Mouse (Mus musculus): Measurements from ENCODE around the gene Zfp410. TPM values are rescaled to one million over a fixed set of nuclear protein-coding genes. Genes with fewer than 3 reads are reported as not detected.

The Zfp410 gene
- total RNA-seq (2017): 47.0 and 51.8 TPM in 2 replicates

DNA sequence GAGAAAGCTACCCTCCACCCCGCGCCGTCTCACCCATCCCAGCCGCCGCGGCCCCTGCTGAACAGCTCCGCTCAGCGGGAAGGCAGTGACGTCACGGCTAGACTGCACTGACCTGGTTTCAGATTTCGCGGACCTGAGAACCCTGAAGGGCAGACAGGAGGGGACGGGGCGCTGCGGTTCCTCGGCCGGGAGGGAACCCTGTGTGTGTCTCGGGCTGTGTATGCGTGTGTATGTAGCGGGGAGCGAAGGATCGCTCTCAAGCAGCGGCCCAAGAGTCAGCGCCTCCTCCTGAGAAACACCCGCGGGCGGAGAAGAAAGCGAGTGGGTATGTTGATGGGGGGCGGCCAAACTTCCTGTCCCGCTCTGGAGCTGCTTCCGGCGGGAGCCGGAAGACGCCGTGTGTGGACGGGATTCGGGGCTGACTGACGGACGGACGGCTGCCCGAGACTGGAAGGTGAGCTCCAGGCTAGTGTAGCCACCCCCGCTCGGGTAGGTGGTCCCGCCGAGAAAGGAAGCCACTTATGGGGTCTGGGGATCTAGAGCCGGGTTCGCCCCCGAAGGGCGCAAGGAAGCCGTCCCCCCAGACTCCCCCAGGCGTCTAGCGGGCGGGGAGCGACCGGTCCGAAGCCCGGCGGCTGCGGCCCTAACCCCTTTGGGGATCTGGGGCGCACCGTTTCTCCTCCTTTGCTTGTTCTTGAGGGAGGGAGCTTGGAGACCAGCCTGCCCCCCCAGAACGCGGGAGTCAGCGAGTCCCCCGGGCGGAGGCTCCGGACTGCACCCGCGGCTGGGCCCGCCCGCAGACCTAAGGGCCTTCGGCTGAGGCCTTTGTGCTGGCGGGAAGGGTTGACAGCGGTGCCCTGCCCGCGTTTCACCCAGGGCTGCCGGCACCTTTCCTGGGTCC is at the start of gene Zfp410:
Gene Zfp410, plus strand, starts transcription at position 132 of the 901 bp plus-strand sequence.
- ATAC-seq (replicated peaks; ENCODE audit: low read depth, poor library complexity, severe bottlenecking): peak; percentile 91

DNA sequence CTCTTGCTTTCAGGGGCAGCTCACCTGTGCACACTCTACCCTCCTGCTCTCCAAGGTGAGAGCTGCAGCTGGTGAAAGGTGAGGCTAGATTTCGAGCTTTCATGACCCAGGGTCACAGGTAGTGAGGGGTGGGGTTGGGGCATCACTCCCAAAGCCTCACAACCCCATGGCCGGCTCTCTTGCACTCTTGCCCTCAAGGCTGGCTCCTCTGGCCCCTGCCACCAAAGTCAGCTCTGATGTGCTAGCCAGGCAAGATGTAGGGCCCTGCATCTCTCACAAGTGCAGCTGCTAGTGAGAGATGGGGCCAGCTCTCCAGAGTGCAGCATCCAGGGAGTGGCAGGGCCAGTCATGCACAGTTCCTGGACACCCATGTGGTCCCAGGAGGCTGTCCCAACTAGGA is 49.4 kb upstream of the Zfp410 start:
- no peak for ATAC-seq (replicated peaks; ENCODE audit: low read depth, poor library complexity, severe bottlenecking)

DNA sequence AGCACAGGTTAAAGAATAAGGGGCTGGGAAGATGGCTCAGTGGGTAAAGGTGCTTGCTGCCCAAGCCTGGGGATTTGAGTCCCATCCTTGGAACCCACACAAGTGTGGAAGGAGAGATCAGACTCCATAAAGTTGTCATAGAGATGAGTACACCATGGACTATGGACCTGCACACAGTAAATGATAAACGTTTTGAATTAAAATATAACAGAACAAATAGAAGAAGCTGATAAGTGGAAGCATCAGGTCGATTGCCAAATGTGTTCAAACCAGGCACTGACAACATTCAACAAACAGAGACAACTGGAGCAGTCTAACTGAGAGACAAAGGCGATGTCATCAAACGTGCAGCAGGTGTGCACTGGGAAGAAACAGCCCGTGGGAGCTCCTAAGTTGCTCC is 43.3 kb upstream of the Zfp410 start:
- no peak for ATAC-seq (replicated peaks; ENCODE audit: low read depth, poor library complexity, severe bottlenecking)

DNA sequence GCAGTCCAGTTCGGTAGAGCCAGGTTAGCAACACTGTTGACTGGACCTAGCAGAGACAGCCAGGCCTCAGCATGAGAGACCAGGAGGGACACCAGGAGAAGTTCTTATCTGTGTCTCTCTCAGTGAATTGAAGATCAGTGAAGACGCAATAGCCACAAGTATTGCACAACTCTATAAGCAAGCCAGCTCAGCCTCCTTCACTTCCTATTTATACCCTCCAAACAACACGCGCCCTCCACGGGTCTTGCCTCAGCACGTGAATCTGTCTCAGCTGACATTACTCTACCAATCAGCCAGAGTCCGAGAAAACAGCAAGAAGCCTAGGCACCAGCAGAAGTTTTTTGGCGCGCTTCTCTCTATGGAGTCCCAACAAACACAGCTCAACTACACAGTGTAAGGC is 41.4 kb upstream of the Zfp410 start:
- peak; percentile 98 for ATAC-seq (replicated peaks; ENCODE audit: low read depth, poor library complexity, severe bottlenecking)

DNA sequence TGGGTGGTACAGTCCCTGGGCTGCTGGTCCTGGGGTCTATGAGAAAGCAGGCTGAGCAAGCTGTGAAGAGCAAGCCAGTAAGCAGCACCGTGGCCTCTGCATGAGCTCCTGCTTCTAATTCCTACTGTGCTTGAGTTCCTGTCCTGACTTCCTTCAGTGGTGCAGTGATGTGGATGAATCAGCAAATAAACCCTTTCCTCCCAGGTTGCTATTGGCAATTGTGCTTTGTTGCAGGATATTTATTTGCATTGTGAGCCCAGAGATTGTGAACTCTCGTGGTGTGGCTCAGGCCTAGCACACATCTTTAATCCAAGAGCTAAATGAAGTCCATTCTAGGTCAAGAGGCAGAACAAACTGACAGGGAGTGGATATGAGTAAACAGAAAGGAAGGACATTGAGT is 40.4 kb upstream of the Zfp410 start:
- no peak for ATAC-seq (replicated peaks; ENCODE audit: low read depth, poor library complexity, severe bottlenecking)

DNA sequence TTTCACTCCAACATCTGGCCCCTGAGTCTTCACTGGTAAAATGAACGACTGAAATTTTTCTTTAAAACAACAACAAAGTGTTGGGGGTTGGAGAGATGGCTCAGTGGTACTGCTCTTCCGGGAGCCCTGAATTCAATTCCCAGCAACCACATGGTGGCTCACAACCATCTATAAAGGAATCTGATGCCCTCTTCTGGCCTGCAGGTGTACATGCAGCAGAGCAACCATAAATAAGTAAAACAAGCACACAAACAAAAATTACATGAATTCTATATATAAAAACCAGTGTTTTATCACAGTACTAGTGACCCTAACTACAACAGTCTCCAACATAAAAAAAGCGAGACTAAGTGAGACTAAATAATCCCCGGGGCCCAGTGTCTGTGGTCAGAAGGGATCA is 39.9 kb upstream of the Zfp410 start:
- no peak for ATAC-seq (replicated peaks; ENCODE audit: low read depth, poor library complexity, severe bottlenecking)

DNA sequence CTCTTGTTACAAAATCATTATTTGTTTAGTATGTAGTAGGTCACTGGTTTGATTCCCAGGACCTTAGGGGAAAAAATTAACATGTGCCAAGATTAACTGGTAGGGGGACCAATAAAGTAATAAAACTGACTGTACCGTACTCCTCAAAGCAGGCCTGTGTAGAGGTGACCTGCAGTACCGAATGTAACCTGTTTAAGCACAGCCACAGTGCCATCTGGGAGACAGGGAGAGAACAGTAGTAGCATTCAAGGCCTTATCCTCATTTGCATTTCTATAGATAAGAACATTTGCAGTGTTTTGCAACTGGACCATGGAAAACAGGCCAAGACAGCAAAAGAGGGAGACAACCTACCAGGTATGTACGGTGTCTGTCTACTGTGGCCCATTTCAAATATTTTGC is 38.8 kb upstream of the Zfp410 start:
- no peak for ATAC-seq (replicated peaks; ENCODE audit: low read depth, poor library complexity, severe bottlenecking)

DNA sequence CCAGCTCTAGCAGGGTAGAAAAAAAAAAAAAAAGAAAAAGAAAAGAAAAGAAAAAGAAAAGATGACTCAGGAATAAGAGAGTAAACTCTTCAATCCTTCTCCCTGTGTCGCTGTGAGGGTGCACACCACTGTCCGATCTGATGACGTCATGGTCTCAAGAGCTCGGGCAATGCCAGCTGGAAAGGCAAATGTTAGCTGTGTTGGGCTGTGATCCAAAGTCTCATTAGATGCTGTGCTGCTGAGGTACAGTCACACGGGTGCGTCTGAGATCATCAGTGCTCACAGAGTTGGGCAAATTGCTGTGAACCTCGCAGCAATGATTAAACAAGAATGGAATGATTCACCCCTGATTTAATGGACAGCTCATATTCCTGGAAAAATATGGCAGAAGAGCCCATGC is 37.8 kb upstream of the Zfp410 start:
- ATAC-seq (replicated peaks; ENCODE audit: low read depth, poor library complexity, severe bottlenecking): no peak

DNA sequence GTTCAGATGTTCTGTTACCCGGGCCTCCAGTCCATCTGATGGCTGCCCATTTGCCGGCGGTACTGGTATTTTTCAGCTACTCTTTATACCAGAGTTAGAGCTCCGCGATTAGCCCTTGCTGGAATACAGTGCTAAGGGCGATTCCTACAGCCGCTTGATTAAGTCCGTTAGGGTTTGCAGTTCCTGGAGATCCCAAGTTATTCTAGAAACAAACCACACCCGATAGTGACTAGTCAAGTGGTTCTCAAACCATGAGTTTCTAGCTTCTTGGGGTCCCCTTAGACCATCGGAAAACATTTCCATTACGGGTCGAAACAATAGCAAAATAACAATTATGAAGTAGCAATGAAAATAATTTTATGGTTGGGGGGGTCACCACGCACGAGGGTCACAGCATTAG is 32.3 kb upstream of the Zfp410 start:
- ATAC-seq (replicated peaks; ENCODE audit: low read depth, poor library complexity, severe bottlenecking): no peak

DNA sequence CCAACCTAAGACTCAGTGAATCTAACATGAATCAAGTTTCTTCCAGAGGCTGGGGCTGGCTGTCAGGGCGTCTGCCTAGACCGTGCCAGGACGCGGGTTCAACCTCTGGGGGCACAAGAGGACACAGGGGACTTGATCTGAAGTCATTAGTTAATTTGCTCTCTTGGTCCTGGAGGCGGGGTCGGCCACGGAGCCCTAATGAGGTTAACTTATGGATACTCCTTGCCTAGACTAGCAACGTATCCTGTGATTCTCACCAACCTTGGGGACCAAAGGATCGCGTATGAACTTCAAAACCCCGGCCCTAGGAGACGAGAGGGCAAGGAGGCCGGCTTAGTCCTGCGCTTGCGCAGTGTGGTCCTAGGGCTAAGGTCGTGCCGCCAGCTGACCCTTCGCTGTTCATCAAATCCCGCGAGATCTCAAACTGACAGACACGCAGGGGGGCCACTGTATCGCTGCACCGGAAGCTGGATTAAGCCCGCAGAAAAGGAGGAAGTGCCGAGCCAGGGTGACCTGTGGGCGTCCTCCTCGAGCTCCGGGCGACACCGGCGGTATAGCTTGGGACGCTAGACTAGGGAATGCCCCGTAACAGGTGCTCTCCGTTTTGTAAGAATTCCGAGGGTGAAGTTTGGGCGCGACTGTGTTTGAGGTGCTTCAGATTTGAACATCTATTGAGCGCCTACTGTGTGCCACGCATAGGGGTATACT is 31.6 kb upstream of the Zfp410 start, which contains the start of gene Ptgr2:
Gene Ptgr2, plus strand, starts transcription at position 348 of the 708 bp plus-strand sequence.
- peak; percentile 98 for ATAC-seq (replicated peaks; ENCODE audit: low read depth, poor library complexity, severe bottlenecking)

DNA sequence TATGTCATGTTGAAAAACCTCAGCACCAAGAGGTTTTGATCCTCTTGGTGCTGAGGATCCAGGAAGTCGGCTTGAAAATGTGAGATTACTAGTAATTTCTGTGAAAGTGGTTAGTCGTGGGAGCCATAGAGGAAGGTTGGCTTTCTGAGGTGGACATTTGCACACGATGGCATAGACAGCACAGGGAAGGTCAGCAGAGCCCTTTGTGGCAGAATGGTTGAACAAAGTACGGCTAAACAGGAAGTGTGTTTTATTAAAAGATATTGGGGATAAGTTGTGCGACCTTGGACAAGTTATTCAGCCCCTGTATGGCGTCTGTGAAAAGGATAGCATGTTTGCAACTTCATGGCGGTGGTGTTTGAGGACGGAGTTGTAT is 31.1 kb upstream of the Zfp410 start:
- ATAC-seq (replicated peaks; ENCODE audit: low read depth, poor library complexity, severe bottlenecking): peak; percentile 16

DNA sequence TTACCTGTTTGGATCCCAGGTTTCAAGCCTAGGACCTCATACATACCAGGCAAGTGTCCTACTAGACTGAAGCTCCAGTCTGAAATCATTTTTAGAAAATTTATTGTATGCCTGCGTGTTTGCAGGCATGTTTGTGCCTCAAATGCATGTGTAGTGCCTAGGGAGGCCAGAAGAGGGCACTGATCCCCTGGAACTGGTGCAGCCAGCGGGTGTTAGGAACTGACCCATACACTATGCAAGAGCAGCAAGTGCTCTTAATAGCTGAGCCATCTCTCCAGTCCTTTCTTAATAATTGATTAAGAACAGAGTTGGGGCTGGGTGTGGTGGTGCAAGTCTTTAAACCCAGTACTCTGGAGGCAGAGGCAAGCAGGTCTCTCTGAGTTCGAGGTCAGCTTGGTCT is 28.2 kb upstream of the Zfp410 start:
- no peak; the same call in 1 of the 2 replicates for ATAC-seq (replicated peaks; ENCODE audit: low read depth, poor library complexity, severe bottlenecking)

DNA sequence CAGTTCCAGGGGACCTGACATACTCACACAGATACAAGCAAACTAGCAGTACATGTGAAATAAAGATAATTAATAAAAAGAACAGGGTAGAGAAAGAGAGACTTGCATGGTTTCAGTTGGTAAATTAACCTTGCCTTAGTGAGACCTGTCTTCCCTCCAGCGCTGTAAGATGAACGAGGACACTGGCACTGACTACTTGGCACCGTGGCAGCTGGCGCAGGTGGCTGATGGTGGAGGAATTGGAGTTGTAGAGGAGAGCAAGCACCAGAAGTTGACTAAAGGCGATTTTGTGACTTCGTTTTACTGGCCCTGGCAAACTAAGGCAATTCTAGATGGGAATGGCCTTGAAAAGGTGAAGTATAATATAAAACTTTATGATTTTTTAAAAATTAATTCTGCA is 18.8 kb upstream of the Zfp410 start:
- no peak for ATAC-seq (replicated peaks; ENCODE audit: low read depth, poor library complexity, severe bottlenecking)

DNA sequence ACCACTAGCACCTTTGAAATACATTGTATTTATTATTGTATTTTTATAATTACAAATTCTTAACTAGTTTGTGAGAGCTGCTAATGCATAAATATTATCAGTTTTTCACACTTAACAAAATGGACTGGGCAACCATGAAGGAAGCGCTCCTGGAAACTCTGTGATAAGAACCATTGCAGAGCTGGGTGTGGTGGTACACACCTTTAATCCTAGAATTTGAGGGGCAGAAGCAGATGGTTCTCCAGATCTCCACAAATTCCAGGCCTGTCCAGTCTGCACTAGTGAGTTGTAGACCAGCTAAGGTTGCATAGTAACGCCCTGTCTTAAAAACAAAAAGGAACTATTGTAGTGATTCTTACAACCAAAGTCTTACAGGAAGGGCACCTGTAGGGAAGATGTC is 17.4 kb upstream of the Zfp410 start:
- no peak for ATAC-seq (replicated peaks; ENCODE audit: low read depth, poor library complexity, severe bottlenecking)

DNA sequence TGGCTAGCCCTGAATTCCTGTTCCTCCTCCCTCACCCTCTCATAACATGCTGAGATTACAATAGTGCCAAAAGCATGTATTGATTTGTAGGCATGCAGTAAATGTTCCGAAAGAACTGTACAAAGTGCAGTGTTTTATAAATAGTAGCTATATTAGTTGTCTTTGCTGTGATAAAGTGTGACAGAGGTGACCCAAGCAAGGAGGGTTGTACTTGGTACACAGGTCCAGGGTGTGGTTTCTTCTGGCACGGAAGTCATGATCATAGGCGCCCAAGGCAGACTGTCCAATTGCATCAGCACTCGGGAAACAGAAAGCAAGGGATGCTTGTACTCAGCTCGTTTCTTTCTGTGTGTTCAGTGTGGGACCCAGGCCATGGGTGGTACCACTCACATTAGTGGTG is 12.6 kb upstream of the Zfp410 start:
- ATAC-seq (replicated peaks; ENCODE audit: low read depth, poor library complexity, severe bottlenecking): no peak

DNA sequence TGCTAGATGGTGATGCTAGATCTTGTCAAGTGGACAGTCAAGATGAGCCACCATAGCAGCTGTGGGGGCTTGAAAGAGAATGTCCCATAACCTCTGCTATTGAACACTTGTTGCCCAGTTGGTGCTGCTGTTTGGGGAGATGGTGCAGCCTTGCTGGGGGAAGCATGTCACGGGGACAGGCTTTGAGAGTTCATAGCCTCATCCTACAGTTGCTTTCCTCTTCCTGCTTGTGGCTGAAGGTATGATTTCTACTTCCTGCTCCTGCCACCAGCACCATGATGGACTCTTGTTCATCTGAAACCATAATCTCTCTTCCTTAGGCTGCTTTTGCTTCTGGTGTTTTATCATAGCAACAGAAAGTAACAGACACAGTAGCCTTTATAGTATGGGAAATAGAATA is 12.1 kb upstream of the Zfp410 start:
- no peak for ATAC-seq (replicated peaks; ENCODE audit: low read depth, poor library complexity, severe bottlenecking)

DNA sequence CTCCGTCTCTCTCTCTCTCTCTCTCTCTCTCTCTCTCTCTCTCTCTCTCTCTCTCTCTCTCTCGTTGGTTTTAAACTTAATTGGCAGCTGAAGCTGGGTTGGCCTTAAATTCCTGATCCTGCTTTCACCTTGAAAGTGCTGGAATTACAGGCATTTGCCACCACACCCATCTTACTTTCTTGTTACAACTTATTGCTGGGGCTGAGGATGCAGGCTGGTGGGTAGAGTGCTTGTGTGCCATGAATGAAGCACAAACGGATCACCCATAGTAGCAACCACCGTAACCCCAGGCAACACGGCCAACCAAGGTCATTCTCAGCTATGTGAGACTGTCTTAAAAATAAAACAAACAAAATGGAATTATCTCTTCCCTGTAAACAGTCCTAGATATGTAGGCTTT is 5.3 kb upstream of the Zfp410 start:
- ATAC-seq (replicated peaks; ENCODE audit: low read depth, poor library complexity, severe bottlenecking): no peak

DNA sequence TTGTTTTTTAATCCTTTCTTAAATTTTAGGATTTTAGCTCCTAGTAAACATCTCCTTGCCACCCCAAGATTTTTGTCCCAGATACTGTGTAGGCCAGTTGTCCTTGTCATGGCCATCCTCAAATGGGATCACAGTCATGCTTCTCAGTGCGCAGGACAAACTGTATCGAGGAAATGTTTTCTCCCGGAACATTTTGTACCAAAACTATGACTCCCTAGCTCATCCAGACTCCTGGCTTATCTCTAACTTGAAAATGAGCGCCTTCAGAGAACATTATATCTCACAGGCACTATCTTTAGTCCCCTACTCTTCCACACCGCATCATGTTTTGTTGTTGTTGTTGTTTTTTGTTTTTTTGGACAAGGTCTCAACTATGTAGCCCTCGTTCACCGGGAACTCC is 646 bp upstream of the Zfp410 start:
- ATAC-seq (replicated peaks; ENCODE audit: low read depth, poor library complexity, severe bottlenecking): no peak

DNA sequence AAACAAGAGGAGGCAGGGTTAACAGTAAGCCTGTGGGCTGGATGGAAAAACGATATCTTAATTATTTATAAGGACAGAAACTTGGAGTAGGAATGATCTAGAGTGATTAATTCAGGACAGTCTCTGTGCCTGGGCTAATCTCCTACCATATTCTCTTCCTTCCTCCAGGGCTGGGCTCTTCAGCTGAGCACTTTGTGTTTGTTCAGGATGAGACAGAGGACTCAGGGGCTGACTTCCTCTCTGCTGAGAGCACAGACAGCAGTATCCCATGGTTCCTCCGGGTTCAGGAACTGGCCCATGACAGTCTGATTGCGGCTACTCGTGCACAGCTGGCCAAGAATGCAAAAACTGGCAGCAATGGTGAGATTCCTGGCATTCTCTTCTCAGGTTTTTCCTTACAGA is 10.5 kb downstream of the Zfp410 start:
- no peak for ATAC-seq (replicated peaks; ENCODE audit: low read depth, poor library complexity, severe bottlenecking)

DNA sequence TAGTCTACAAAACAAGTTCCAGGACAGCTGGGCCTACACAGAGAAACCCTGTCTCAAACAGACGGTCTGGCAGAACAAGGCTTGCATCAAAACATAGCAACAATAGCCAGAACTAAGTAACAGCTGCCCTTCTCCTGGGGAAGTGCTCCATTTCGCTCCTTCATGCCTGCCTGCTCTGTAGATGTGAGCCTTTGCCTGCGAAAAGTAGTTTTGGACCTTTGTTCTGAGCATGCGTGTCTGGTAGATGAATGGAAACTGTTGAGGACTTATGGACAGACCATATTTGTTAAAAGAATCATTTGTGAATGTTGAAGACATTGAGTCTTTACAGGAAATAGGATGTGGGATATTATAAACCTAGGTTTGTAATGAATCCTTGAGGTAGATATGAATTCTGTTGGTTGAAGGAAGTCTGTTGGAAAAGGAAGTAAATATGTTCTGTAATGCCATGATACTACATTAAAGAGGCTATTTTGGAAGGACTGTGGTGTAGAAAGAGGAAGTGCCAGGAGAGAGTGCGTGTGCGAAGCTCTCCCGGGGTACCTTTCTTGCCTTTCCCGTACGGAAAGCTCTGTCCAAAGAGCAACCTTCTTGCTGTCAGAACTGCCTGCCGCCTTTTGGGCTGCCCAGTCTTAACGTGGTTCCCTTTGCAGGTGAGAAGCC is 20.4 kb downstream of the Zfp410 start:
- ATAC-seq (replicated peaks; ENCODE audit: low read depth, poor library complexity, severe bottlenecking): peak; percentile 93

DNA sequence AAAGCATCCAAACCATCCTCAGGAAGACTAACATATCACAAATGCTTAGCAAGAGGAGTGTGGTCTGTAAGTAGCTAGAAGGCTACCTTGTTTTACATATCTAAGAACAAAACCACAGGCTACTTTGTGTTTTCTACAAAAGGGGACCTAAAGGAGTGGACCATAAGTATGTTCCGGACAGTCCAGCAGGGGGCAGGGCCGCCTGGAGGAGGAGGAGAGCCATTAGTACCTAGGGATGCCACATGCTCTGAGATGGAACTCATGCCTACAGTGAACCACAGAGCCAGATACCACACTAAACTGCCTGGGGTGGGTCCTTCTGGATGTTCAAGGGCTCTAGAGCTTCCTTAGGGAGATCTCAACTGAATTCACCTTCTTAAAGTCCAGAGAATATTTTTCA is 30.5 kb downstream of the Zfp410 start:
- ATAC-seq (replicated peaks; ENCODE audit: low read depth, poor library complexity, severe bottlenecking): peak; percentile 87
